In the genomic region with DNA sequence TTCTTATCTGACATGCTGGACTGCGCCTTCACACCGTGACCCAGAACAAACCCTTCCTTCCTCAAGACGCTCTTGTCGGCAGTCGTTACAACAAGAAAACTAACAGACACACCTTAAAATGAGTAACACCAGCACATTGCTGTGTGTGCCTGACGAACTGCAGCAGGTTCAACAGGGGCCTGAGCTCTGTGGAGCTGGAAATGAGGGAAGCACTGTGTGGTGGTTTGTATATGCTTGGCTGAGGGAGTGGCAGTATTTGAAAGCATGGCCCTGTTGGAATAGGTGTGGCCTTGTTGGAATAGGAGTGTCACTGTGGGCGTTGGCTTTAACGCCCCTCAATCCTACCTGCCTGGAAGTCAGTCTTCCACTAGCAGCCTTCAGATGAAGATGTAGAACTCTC, we compare ENCODE assay signal across 30 mouse cellular contexts.
DNase-seq lines count a peak whose midpoint lies in the region; ATAC-seq and TF ChIP-seq lines count a peak whose summit lies in the region.
"Had no signal": no experiment of that assay in that cellular context is flagged by ENCODE, and none has a peak within 500 bp of the region (broad histone marks: within the 10 kb centered on the region; RNA-seq: fewer than 3 reads in every experiment).

No protein-coding gene starts in this region.

- H3K4me1 ChIP-seq in lung, postnatal 0 days (ENCODE audit: insufficient read depth, low read depth, low read length) = no peaks in the 10 kb centered on the region
- H3K4me1 ChIP-seq: embryonic facial prominence, embryonic 10.5 days; forebrain, embryonic 13.5 days; heart, embryonic 10.5 days had no signal

- no peaks in the 10 kb centered on the region for H3K27me3 ChIP-seq in lung, postnatal 0 days (replicated peaks; ENCODE audit: insufficient read depth, low read length)
- H3K27me3 ChIP-seq: embryonic facial prominence, embryonic 13.5 days; forebrain, embryonic 13.5 days; heart, embryonic 13.5 days had no signal

- no peak; the same call in none of the 2 replicates for ATAC-seq in lung, postnatal 0 days
- ATAC-seq: CD4-positive, CD25-positive, alpha-beta regulatory T cell, adult 4 months; forebrain, embryonic 13.5 days; forebrain, postnatal 0 days; hindbrain, postnatal 0 days; inflammation-experienced regulatory T-cells, adult 6 months had no signal

- no peak overlapping the region for H3K9ac ChIP-seq in lung, postnatal 0 days (replicated peaks; ENCODE audit: low read depth)
- H3K9ac ChIP-seq: embryonic facial prominence, embryonic 13.5 days; forebrain, embryonic 13.5 days; forebrain, postnatal 0 days; heart, embryonic 13.5 days; hindbrain, embryonic 14.5 days had no signal

- TF ChIP-seq CTCF in lung, postnatal 0 days (IDR thresholded peaks at IDR 0.05) = no peak

- no peaks in the 10 kb centered on the region for H3K36me3 ChIP-seq in lung, postnatal 0 days (ENCODE audit: insufficient read depth, low read length)
- H3K36me3 ChIP-seq: embryonic facial prominence, embryonic 10.5 days; embryonic facial prominence, embryonic 13.5 days; heart, embryonic 10.5 days; heart, embryonic 13.5 days had no signal

- H3K27ac ChIP-seq in lung, postnatal 0 days (ENCODE audit: low read length) = no peak overlapping the region
- H3K27ac ChIP-seq: embryonic facial prominence, embryonic 10.5 days; embryonic facial prominence, embryonic 13.5 days; forebrain, embryonic 13.5 days; gastrocnemius, adult 2 months; heart, adult 2 months; heart, embryonic 10.5 days; heart, embryonic 13.5 days; hindbrain, embryonic 14.5 days; hindbrain, postnatal 0 days had no signal

- no peak for TF ChIP-seq EP300 in lung, postnatal 0 days (IDR thresholded peaks at IDR 0.05)

- peak; percentile 14 for DNase-seq in lung, postnatal 0 days (ENCODE audit: low spot score)
- no peak for DNase-seq in lung, postnatal 10 days
- DNase-seq in ZHBTc4 (ENCODE audit: low read depth, low spot score) = peak; percentile 18
- peak; percentile 44 for DNase-seq in large intestine, adult 2 months (ENCODE audit: low read depth, low spot score)
- no peak for DNase-seq in gastrocnemius, postnatal 4 days (ENCODE audit: low spot score in 2 of 2)
- DNase-seq in gastrocnemius, postnatal 25 days = no peak
- no peak for DNase-seq in right cerebral cortex, postnatal 14 days
- DNase-seq: adrenal gland, adult 2 months; adrenal gland, postnatal 14 days; cerebellum, adult 11-12 months; cerebellum, adult 8-10 months; cerebellum, postnatal 10 days; cerebellum, postnatal 36 days; embryo, embryonic 11 days; forebrain, postnatal 0 days; gastrocnemius, adult 2 months; gastrocnemius, postnatal 14 days; heart, adult 2 months; heart, postnatal 14 days; heart, postnatal 4 days had no signal

- H3K4me3 ChIP-seq in lung, postnatal 0 days (ENCODE audit: low read depth, low read length) = no peak overlapping the region
- H3K4me3 ChIP-seq: embryonic facial prominence, embryonic 10.5 days; embryonic facial prominence, embryonic 13.5 days; erythroblast, embryonic 14.5 days; forebrain, embryonic 13.5 days; gastrocnemius, adult 2 months; heart, adult 2 months; heart, embryonic 10.5 days; heart, embryonic 13.5 days had no signal

- no peak overlapping the region for H3K4me2 ChIP-seq in lung, postnatal 0 days (replicated peaks; ENCODE audit: low read depth, low read length)
- H3K4me2 ChIP-seq: embryonic facial prominence, embryonic 13.5 days; forebrain, embryonic 13.5 days; heart, embryonic 13.5 days; hindbrain, embryonic 14.5 days had no signal

- 63% methylated on average over 8 of the region's 8 CpGs for whole genome bisulfite sequencing in lung, postnatal 0 days
- WGBS in large intestine, adult 2 months = 26% methylated on average over 8 of the region's 8 CpGs

- 0 out of 2 replicates have a peak, but pooled peaks cover 2% of the 10 kb centered on the region for H3K9me3 ChIP-seq in lung, postnatal 0 days (ENCODE audit: low read length)
- H3K9me3 ChIP-seq: embryonic facial prominence, embryonic 10.5 days; embryonic facial prominence, embryonic 13.5 days; heart, embryonic 10.5 days had no signal

Comparison
In these comparisons a context has a peak if more than half of its experiments do, and no peak if none do; other contexts are left out.
1. DNase-seq: peak in lung, postnatal 0 days (single experiment), ZHBTc4 (single experiment) and large intestine, adult 2 months (single experiment); none in lung, postnatal 10 days (single experiment), gastrocnemius, postnatal 4 days (0 of 2), gastrocnemius, postnatal 25 days (single experiment) and right cerebral cortex, postnatal 14 days (single experiment).